Mouse (Mus musculus) MEL-GATA-1-ER (cell line): ENCODE measurements around the gene Zmat5.

Experiments used
- DNase-seq: peaks from one replicate; pipeline ENCODE4 v3.0.0-alpha.2; 2012; ENCODE audit warnings: low read depth; ENCODE audit errors: extremely low read depth

The Zmat5 gene

DNA sequence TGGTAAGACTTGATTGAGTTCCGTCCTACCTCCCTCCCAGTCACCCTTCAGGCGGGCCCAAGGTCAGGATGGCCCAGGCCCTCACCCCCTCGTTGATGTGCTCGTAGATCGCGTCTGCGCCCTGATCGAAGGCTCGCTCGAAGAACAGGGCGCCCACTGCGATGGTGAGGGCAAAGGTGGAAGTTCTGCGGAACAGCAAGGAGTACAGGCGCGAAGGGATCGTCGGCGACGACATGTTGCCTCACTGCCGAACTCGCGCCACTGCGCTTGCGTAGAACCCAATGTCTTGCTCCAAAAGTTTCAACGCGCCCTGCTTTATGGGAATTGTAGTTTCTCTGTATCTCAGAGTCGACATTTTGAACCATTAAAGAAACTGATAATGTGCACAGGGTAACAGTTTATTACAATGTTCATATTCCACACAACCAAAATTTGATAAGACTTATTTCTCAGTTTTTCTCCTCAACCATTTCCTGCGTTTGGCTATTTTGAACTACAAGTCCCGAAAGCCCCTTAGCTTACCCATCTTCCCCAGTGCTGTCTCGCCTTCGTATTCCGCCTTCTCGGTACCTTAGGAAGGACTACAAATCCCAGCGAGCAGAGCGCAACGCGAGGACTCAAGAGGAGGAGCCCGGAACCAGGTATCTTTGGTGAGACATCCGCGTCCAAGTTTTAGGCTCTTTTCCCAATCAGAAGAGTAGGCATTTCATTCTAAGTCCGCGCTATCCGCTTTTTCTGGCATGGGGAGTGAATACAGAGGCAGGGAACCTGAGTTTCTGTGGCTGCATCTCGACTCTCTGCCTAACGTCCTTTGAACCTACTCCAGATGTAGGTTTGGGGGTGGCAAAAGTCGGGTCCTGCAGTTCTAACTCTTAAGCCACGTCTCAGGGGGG is at the start of gene Zmat5, which contains the start of gene Uqcr10:
Gene Zmat5 (plus strand): TSS at position 607 of the 893 bp plus-strand sequence.
Gene Uqcr10 (minus strand): TSS at position 271 of the 893 bp plus-strand sequence.
- peak; percentile 97 for DNase-seq

GRCm38 (mm10) chr11:4659818-4660217 is 44.7 kb upstream of the Zmat5 start:
- DNase-seq, result peak; percentile 56

DNA sequence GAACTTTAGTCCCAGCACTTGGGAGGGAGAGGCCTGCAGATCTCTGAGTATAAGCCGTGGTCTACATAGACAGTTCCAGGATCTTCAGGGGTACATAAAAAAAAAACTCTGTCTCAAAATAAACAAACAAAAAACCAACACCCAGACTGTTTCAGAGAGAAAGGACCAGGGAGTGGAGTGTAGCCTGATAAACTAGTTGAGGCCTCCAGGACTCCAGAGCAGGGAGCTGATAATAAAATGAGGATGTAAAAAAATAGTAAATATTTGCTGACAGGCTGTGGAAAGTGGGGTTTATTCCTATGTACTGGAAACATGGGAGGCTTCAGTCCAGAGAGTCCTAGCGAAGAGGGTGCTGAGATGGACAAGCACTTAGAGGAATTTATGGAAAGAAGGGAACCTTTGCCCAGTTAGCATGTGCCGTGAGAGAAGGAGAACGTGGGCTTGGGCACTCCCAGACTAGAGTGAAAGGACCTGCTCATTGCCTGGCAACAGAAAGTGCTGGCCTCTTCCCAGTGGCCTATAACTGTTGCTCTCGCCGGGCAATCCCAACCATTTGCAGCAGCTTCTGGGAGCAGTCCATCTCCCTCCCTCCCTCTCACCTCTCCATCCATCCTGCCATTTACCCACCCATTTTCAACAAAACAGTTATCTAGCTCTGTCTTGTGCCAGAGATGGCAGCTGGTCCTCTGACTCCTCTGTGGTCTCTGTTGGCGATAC is 44.0 kb upstream of the Zmat5 start:
- DNase-seq, result no peak

DNA sequence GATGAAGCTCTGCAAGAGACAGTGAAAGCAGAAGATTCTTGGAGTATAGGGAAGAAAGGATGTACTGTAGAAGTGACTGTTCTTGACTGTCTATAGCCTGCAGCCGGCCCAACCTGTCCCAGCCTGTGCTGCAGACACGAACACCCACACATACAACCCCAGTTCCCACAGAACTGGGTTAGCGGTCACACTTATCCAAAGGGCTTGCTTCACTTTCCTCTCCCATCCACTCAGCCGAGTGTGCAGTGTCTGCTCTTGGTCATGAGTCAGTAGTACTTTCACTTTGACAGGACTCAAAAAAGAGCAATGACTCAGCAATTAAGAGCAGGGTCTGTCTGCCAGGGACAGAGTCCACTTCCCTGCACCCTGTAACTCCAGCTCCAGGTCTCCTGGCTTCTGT is 43.2 kb upstream of the Zmat5 start:
- DNase-seq, result no peak

- DNase-seq, result no peak
Observed at GRCm38 (mm10) chr11:4661871-4662495, 42.5 kb upstream of the Zmat5 start.

- no peak for DNase-seq
Observed at GRCm38 (mm10) chr11:4662496-4662878, 42.0 kb upstream of the Zmat5 start.

DNA sequence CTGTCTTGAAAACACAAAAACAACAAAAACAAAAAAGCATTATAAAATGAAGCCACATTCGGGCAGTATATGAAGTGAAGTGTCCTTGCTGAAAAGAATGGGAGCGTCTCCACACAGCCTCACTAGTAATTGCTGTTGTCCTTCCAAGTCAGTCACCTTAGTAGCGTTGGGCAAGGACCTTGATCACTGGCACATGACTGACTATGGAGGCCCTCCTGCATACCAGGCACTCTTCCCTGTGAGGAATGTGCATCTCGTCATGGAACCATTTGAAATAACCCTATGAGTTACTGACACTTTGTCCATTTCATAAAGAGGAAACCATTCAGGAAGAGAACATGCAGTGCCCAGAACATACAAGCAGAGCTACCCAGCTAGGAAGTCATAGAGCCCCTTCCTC is 32.7 kb upstream of the Zmat5 start:
- DNase-seq, result no peak

GRCm38 (mm10) chr11:4674593-4674992 is 29.9 kb upstream of the Zmat5 start:
- DNase-seq, result no peak

- no peak for DNase-seq
Observed at GRCm38 (mm10) chr11:4675126-4675562, 29.3 kb upstream of the Zmat5 start.

DNA sequence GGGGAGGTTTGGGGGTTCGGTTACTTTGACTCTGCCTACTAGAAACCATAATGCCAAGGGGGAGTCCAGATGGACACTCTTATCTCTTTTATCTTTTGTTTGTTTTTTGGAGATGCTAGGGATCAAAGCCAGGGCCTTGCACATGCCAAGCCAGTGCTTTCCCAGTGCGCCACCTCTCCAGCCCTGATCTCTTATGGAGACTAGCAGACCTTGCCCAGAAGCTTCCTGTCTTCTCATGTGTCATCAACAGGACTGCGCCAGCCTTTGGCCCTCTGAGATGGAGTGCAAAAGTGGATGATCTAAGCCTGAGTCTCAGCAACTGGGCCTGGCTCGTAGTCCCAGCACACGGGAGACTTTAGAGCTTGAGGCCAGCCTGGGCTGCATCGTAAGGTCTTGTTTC is 28.8 kb upstream of the Zmat5 start:
- no peak for DNase-seq

GRCm38 (mm10) chr11:4677250-4677872 is 27.1 kb upstream of the Zmat5 start:
- peak; percentile 52 for DNase-seq

- DNase-seq, result no peak
Observed at GRCm38 (mm10) chr11:4678700-4679440, 25.6 kb upstream of the Zmat5 start.

DNA sequence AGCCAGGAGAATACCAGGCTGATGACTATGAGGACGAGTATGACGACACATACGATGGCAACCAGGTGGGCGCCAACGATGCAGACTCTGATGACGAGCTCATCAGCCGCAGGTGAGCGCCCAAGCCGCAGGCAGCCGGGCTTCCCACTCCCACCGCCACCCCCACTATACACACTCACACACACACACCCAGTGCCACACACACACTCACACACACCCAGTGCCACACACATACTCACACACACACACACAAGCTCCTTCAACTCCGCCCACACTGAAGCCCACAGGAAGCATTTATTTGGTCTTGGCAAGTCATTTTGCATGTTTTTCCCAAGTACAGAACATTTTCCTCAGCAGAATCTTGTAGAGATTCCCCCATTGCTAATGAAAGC is 25.0 kb upstream of the Zmat5 start:
- DNase-seq, result no peak

- DNase-seq, result no peak
Observed at GRCm38 (mm10) chr11:4680126-4680525, 24.4 kb upstream of the Zmat5 start.

DNA sequence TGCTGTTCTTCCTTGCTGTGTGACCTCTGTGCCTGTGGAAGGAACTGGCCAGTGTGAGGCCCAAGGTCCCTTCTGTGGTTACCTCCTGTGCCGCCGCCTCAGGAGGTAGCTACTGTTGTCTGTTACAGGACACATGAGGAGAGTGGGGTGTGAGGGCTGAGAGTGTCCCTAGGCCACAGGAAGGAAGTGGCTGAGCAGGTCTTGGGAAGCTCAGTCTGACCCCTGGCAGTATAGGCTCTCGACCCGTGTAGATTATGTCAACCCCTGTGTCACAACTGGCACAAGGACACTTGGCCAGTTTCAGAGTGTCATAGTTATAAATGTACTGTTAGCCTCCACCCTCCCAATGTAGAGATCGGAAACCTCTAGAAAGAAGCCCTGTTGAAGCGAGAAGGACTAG is 21.0 kb upstream of the Zmat5 start:
- no peak for DNase-seq

GRCm38 (mm10) chr11:4684186-4684585 is 20.3 kb upstream of the Zmat5 start:
- DNase-seq, result no peak

DNA sequence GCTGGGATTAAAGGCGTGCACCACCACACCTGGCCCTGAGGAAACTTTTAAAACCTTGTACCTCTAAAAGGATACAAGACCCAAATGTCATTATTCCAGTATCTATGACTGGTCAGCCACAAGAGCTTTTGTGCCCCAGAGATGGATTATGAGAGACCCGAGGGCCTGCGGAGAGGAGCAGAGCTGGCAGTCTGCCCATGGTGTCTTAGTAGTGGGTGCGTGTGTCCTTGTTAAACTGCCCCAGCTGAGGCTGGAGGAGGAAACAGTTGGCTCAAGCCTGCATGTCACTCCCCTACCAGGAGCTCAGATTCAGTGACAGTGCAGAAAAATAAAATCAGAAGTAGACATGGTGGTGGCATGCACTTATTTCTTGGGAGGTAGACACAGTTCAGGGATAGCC is 19.4 kb upstream of the Zmat5 start:
- DNase-seq, result no peak

DNA sequence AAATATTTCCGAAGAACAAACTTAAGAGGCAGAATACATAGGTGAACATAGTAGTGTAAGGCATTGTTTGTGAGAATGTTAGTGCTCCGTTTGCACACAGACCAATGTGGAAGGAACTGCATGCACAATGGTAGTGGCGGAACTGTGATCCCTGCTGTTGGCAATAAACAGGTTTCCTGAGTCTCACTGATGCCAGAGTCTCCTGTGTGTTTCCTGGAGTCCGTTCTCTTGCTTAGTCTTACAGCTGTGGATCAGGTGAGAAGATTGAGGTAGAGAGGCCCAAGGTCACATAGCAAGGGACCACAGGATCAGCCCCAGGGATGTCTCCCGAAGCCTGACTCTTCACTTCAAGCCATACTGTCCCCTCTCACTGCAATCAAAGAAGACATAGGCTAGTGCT is 19.0 kb upstream of the Zmat5 start:
- DNase-seq, result no peak

- no peak for DNase-seq
Observed at GRCm38 (mm10) chr11:4687027-4687426, 17.5 kb upstream of the Zmat5 start.

- no peak for DNase-seq
Observed at GRCm38 (mm10) chr11:4687874-4688273, 16.6 kb upstream of the Zmat5 start.
